Comparison of ENCODE assay signal across 8 mouse cellular contexts in genomic region chr2:52072065-52072490, GRCm38 (mm10). TPM values are rescaled to one million over a fixed set of nuclear protein-coding genes. Genes with fewer than 3 reads are reported as not detected.
DNase-seq lines count a peak whose midpoint lies in the region; ATAC-seq and TF ChIP-seq lines count a peak whose summit lies in the region.

No protein-coding gene starts in this region.

- ATAC-seq in forebrain, embryonic 12.5 days (ENCODE audit: low FRiP score): peak; percentile 40; the same call in 1 of the 2 replicates
- ATAC-seq in limb, embryonic 13.5 days (ENCODE audit: low FRiP score, low read depth): peak; percentile 16

- intact Hi-C loops in heart, postnatal 14 days (cut with DNase I): loop anchor here (2.0 to 5.0 kb wide), 2 partner anchors 99 to 135 kb away; partner anchors contain the start of genes Nmi and Rbm43

- H3K79me2 ChIP-seq in myocyte (ENCODE audit: control insufficient read depth, insufficient read depth): peaks cover 12% of the 10 kb centered on the region

- peaks cover 60% of the 10 kb centered on the region for H3K4me1 ChIP-seq in E14TG2a.4 (replicated peaks; ENCODE audit: low read depth, low read length)
- H3K4me1 ChIP-seq in forebrain, embryonic 12.5 days: peaks cover 21% of the 10 kb centered on the region
- H3K4me1 ChIP-seq in limb, embryonic 13.5 days: peaks cover 18% of the 10 kb centered on the region

- H3K4me2 ChIP-seq in forebrain, embryonic 12.5 days: peak overlapping the region; percentile 64
- H3K4me2 ChIP-seq in limb, embryonic 13.5 days (replicated peaks): peak overlapping the region; percentile 65
- peak overlapping the region; percentile 71 for H3K4me2 ChIP-seq in myocyte (ENCODE audit: low read depth)

- WGBS in forebrain, embryonic 12.5 days: 0% methylated on average over 10 of the region's 10 CpGs
- WGBS in limb, embryonic 13.5 days: 4% methylated on average over 10 of the region's 10 CpGs

- DNase-seq in heart, adult 11 months: peak; percentile 89
- DNase-seq in heart, postnatal 14 days: no peak
- DNase-seq in MN1 (ENCODE audit: low spot score): no peak
- DNase-seq in Muller cell, postnatal 12 days (ENCODE audit: inconsistent ontology term): no peak

- H3K27me3 ChIP-seq in E14TG2a.4 (ENCODE audit: insufficient read depth, low read length) (no peaks in the 10 kb centered on the region; the same call in 1 of the 2 replicates), myocyte (ENCODE audit: control insufficient read depth, insufficient read depth, insufficient read length) (no peaks in the 10 kb centered on the region)
- H3K27me3 ChIP-seq in forebrain, embryonic 12.5 days: no peaks in the 10 kb centered on the region
- no peaks in the 10 kb centered on the region for H3K27me3 ChIP-seq in limb, embryonic 13.5 days

- H3K4me3 ChIP-seq in E14TG2a.4 (replicated peaks; ENCODE audit: low read length): peak overlapping the region; percentile 96
- peak overlapping the region; percentile 96 for H3K4me3 ChIP-seq in forebrain, embryonic 12.5 days (replicated peaks)
- H3K4me3 ChIP-seq in limb, embryonic 13.5 days: peak overlapping the region; percentile 99
- peak overlapping the region; percentile 52 for H3K4me3 ChIP-seq in myocyte

- H3K9me3 ChIP-seq in E14TG2a.4 (ENCODE audit: low read length): no peaks in the 10 kb centered on the region
- no peaks in the 10 kb centered on the region for H3K9me3 ChIP-seq in forebrain, embryonic 12.5 days
- no peaks in the 10 kb centered on the region for H3K9me3 ChIP-seq in limb, embryonic 13.5 days

- no peak for TF ChIP-seq POLR2A in myocyte (IDR thresholded peaks at IDR 0.05; ENCODE audit: insufficient read length, low read depth)

- peak overlapping the region; percentile 93 for H3K9ac ChIP-seq in forebrain, embryonic 12.5 days
- H3K9ac ChIP-seq in limb, embryonic 13.5 days: peak overlapping the region; percentile 96

- H3ac ChIP-seq in myocyte (ENCODE audit: control insufficient read depth, insufficient read length): peak overlapping the region; percentile 74

- H3K36me3 ChIP-seq in E14TG2a.4 (ENCODE audit: insufficient read depth, low read length) (peaks cover 33% of the 10 kb centered on the region), myocyte (ENCODE audit: control insufficient read depth, insufficient read depth) (peaks cover 7% of the 10 kb centered on the region)
- H3K36me3 ChIP-seq in forebrain, embryonic 12.5 days (replicated peaks): peaks cover 19% of the 10 kb centered on the region
- H3K36me3 ChIP-seq in limb, embryonic 13.5 days: peaks cover 17% of the 10 kb centered on the region

- peak overlapping the region; percentile 89 for H3K27ac ChIP-seq in forebrain, embryonic 12.5 days
- peak overlapping the region; percentile 90 for H3K27ac ChIP-seq in limb, embryonic 13.5 days

- no peak for TF ChIP-seq CTCF in E14TG2a.4 (conservative IDR thresholded peaks at IDR 0.05; ENCODE audit: low read length)

TF ChIP-seq in myocyte, 11 proteins besides CTCF, POLR2A, EP300 and RAD21:
- no peak for TF ChIP-seq MAX (IDR thresholded peaks at IDR 0.05; ENCODE audit: low read depth)
- TF ChIP-seq CEBPB (IDR thresholded peaks at IDR 0.05; ENCODE audit: insufficient read depth, poor library complexity, severe bottlenecking): no peak
- TF ChIP-seq USF1 (IDR thresholded peaks at IDR 0.05; ENCODE audit: low read depth): no peak
- no peak for TF ChIP-seq E2F4 (IDR thresholded peaks at IDR 0.05; ENCODE audit: insufficient read depth)
- no peak for TF ChIP-seq TCF12 (IDR thresholded peaks at IDR 0.05; ENCODE audit: insufficient read depth, poor library complexity, severe bottlenecking)
- TF ChIP-seq MYOG (IDR thresholded peaks at IDR 0.05; ENCODE audit: control insufficient read depth in 1 of 3, insufficient read depth in 1 of 3, insufficient read length in 2 of 3, low read depth in 2 of 3): no peak
- no peak for TF ChIP-seq POLR2AphosphoS2 (IDR thresholded peaks at IDR 0.05; ENCODE audit: insufficient read length, low read depth)
- no peak for TF ChIP-seq TCF3 (IDR thresholded peaks at IDR 0.05; ENCODE audit: insufficient read length, low read depth)
- no peak for TF ChIP-seq REST (IDR thresholded peaks at IDR 0.05; ENCODE audit: insufficient read depth, insufficient read length)
- TF ChIP-seq MYOD1 (IDR thresholded peaks at IDR 0.05; ENCODE audit: control insufficient read depth in 1 of 3, insufficient read length in 2 of 3, low read depth in 2 of 3): no peak
- no peak for TF ChIP-seq SRF (IDR thresholded peaks at IDR 0.05; ENCODE audit: control insufficient read depth, insufficient read length, low read depth)
TF ChIP-seq in myocyte: peak in this region for 0.

RNA-seq across cellular contexts. Expression of gene Rif1, which starts 0.6 kb away (rescaled TPM):
- total RNA-seq in heart, postnatal 14 days (2021): 10 to 100 TPM; 20.0 to 21.0 TPM
- 53.0 and 56.1 TPM in 2 replicates for polyA plus RNA-seq in forebrain, embryonic 12.5 days (2016; fragmentation: Nextera tagmentation; extraction: Ambion mirVana)
- 39.9 and 42.4 TPM in 2 replicates for polyA plus RNA-seq in limb, embryonic 13.5 days (2015; fragmentation: Nextera tagmentation; extraction: Ambion mirVana)
- polyA plus RNA-seq in myocyte (2012; fragmentation: generic; extraction: Trizol): 3.0 TPM

RNA-seq across cellular contexts. Expression of gene Tnfaip6, which starts 34.3 kb away (rescaled TPM):
- 1 to 10 TPM; 1.2 to 1.3 TPM for total RNA-seq in heart, postnatal 14 days (2021)
- polyA plus RNA-seq in forebrain, embryonic 12.5 days (2016; fragmentation: Nextera tagmentation; extraction: Ambion mirVana): 22.9 and 25.9 TPM in 2 replicates
- 58.8 and 60.4 TPM in 2 replicates for polyA plus RNA-seq in limb, embryonic 13.5 days (2015; fragmentation: Nextera tagmentation; extraction: Ambion mirVana)
- 0.50 TPM for polyA plus RNA-seq in myocyte (2012; fragmentation: generic; extraction: Trizol)

Comparison
In these comparisons a context has a peak if more than half of its experiments do, and no peak if none do; other contexts are left out.
1. RNA of gene Rif1, which starts 0.6 kb away (polyA plus RNA-seq): 53.0 to 56.1 TPM in forebrain, embryonic 12.5 days and 39.9 to 42.4 TPM in limb, embryonic 13.5 days; 3.0 TPM in myocyte (single experiment); every median in the first group is over 10 times any median in the second.
2. RNA of gene Tnfaip6, which starts 34.3 kb away (polyA plus RNA-seq): 58.8 to 60.4 TPM in limb, embryonic 13.5 days and 22.9 to 25.9 TPM in forebrain, embryonic 12.5 days; 0.50 TPM in myocyte (single experiment); every median in the first group is over 10 times any median in the second.
3. Peak in every context shown above with its lines, with median percentiles within 50 percentile points of each other: H3K4me3 ChIP-seq and H3K4me2 ChIP-seq.